Mouse (Mus musculus) 3134 (cell line): Measurements from ENCODE around the gene Rps27a.
"Not testable (repeated sequence)": the region's sequence is repeated elsewhere in the genome, so short reads cannot be mapped to it uniquely, and the experiment has no call there.

Source experiments
- DNase-seq: peaks from one replicate; pipeline ENCODE4 v3.0.0-alpha.2; 2011; ENCODE audit warnings: low spot score; ENCODE audit not compliant: insufficient read length; ENCODE audit errors: extremely low read depth

Rps27a gene

GRCm38 (mm10) chr11:29547752-29548503 is at the start of gene Rps27a, which contains the start of gene Clhc1:
Gene Rps27a, minus strand, starts transcription at chr11:29548109.
Gene Clhc1, plus strand, starts transcription at chr11:29547950.
- DNase-seq = peak; percentile 90

GRCm38 (mm10) chr11:29597159-29597558 is 49.2 kb upstream of the Rps27a start:
- DNase-seq = no peak

GRCm38 (mm10) chr11:29595217-29595616 is 47.3 kb upstream of the Rps27a start:
- no peak for DNase-seq

- DNase-seq = no peak
Observed at GRCm38 (mm10) chr11:29579610-29580009, 31.7 kb upstream of the Rps27a start.

GRCm38 (mm10) chr11:29572656-29573055 is 24.7 kb upstream of the Rps27a start:
- DNase-seq = no peak

GRCm38 (mm10) chr11:29571536-29571935 is 23.6 kb upstream of the Rps27a start:
- DNase-seq = no peak

GRCm38 (mm10) chr11:29563406-29563805 is 15.5 kb upstream of the Rps27a start:
- DNase-seq = no peak

- DNase-seq = no peak
Observed at GRCm38 (mm10) chr11:29560990-29561389, 13.1 kb upstream of the Rps27a start.

GRCm38 (mm10) chr11:29560452-29560851 is 12.5 kb upstream of the Rps27a start:
- no peak for DNase-seq

GRCm38 (mm10) chr11:29549425-29549778 is 1.5 kb upstream of the Rps27a start:
- no peak for DNase-seq

GRCm38 (mm10) chr11:29548504-29549424 is 855 bp upstream of the Rps27a start:
- no peak for DNase-seq

GRCm38 (mm10) chr11:29547249-29547751 is 609 bp downstream of the Rps27a start:
- DNase-seq = no peak

GRCm38 (mm10) chr11:29546762-29547161 is 1.1 kb downstream of the Rps27a start:
- DNase-seq = no peak

- DNase-seq = not testable (repeated sequence)
Observed at GRCm38 (mm10) chr11:29546297-29546696, 1.6 kb downstream of the Rps27a start.

- not testable (repeated sequence) for DNase-seq
Observed at GRCm38 (mm10) chr11:29545150-29545752, 2.7 kb downstream of the Rps27a start.

GRCm38 (mm10) chr11:29544225-29544945 is 3.5 kb downstream of the Rps27a start:
- DNase-seq = no peak

- DNase-seq = no peak
Observed at GRCm38 (mm10) chr11:29538201-29538600, 9.7 kb downstream of the Rps27a start.

- peak; percentile 89 for DNase-seq
Observed at GRCm38 (mm10) chr11:29525988-29526794, 21.7 kb downstream of the Rps27a start, which contains the start of gene Mtif2. Gene Mtif2, plus strand, starts transcription at chr11:29526408.

- DNase-seq = no peak
Observed at GRCm38 (mm10) chr11:29514682-29515412, 33.1 kb downstream of the Rps27a start, which contains the start of gene Prorsd1. Gene Prorsd1, minus strand, starts transcription at chr11:29515033.
